Mouse (Mus musculus) leukemia stem cell, adult 10-12 weeks (primary cell): Measurements from ENCODE around the gene Dupd1. TPM values are rescaled to one million over a fixed set of nuclear protein-coding genes. Genes with fewer than 3 reads are reported as not detected.

Experiments used
- polyA plus RNA-seq: library from polyadenylated mRNA; stranded (reverse); fragments of >175 nt; gene quantifications from 2 replicates; pipeline ENCODE4 v1.2.3, GENCODE M21; 2012; ENCODE audit warnings: low replicate concordance

The Dupd1 gene
- not detected in 2 replicates for polyA plus RNA-seq

GRCm38 (mm10) chr14:21714486-21714885 lies at the start of gene Dupd1:
Gene Dupd1, minus strand, starts transcription at chr14:21714576.

DNA sequence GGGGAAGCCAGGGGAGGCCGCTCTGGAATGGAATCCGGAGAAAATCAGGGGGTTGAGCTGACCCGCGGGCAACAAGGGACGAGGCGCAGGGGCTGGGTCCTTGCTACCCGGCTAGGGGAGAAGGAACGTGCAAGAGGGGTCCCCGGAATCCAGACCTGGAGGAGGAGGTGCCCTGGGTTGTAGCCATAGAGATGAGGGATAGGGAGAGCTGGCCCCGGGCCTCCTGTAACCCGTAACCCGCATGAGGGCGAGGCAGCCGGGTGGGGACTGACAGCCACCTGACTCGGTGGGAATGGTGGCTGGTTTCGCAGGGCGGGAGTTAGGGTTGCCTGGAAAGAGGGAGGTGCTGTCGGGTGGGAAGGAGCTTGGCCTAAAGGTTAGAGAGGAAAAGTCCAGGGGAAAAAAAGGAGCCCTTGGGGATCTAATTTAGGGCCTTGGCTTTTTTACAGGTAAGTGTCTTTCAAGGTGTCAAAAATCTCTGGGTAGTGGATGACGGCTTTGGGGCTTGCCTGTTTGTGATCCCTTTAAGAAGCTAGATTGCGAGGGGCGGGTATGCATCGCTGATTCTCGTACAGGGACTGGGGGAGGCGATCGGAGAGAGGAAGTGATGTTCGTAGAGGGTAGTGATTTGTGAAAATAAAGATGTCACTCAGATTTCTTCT lies 36.6 kb upstream of the Dupd1 start, which contains the start of gene Dusp13:
Gene Dusp13 (minus strand): TSS at position 301 of the 662 bp plus-strand sequence.

DNA sequence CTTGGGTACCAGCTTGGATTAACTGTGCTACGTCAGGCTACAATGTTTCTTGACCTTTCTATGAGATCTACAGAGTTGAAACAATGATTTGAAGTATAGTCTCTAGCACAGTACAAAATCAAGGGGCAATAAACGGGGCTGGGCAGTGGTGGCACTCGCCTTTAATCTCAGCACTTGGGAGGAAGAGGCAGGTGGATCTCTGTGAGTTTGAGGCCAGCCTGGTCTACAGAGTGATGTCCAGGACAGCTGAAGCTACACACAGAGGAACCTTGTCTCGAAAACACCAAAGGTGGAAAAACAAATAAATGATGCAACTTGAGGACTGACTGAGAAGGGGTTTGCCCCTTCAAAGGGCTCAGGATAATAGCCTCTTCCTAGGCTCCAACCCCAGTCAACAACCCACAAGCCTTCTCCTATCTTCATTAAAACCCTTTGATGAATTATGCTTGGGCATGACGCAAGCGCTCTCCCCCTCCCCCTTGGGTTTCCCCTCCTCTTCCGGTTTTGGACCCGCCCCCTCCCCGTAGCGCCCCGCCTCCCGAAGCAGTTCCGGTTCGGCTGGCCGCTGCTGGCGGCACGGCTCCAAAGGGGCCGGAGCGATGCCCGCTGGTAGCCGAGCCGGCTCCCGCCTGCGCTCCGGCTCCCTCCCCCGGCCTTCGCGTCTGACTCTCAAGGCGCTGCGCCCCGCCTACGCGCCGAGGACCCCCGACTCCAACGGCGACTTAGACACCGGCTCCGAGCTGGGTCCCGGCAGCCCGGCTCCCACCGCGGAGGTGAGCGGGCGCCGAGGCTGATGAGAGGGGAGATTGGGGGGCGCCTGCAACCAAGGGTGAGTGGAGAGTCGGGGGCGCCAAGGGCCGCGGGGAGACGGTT lies 35.9 kb upstream of the Dupd1 start, which contains the start of gene Samd8:
Gene Samd8 (plus strand): TSS at position 524 of the 873 bp plus-strand sequence.

Other genes with a start within 250 kb of the Dupd1 start
- 1.0 and 2.7 TPM in 2 replicates for gene Kat6b, start 233.1 kb downstream of the Dupd1 start, polyA plus RNA-seq
- gene Samd8, start 36.0 kb upstream of the Dupd1 start, polyA plus RNA-seq, result 11.4 and 12.1 TPM in 2 replicates
- not detected in 2 replicates for gene Dusp13, start 36.6 kb upstream of the Dupd1 start, polyA plus RNA-seq
- gene Vdac2, start 110.7 kb upstream of the Dupd1 start, polyA plus RNA-seq, result 327 and 452 TPM in 2 replicates
- 43.4 and 52.3 TPM in 2 replicates for gene Comtd1, start 134.4 kb upstream of the Dupd1 start, polyA plus RNA-seq